11 mouse cellular contexts compared by ENCODE assay signal in the genomic region with DNA sequence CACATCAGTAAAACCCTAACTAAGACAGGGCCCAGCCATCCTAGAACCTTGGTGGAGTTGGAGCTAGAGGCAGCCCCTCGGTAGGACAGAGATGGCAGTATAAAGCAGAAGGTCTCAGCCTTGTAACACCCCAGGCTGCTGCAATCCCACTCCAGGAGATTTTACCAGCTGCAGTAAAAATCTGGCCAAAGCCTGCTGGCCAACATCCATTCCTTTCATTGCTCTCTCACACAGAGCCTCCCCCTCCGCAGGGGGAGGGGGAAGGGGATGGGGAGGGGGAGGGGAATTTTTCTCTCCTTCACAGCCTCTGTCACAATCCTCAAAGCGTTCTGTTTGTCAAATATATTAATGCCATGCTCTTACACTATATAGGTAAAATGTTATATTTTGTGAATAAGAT. TPM values are rescaled to one million over a fixed set of nuclear protein-coding genes. Genes with fewer than 3 reads are reported as not detected.
DNase-seq lines count a peak whose midpoint lies in the region; ATAC-seq and TF ChIP-seq lines count a peak whose summit lies in the region.
"Had no signal": no experiment of that assay in that cellular context is flagged by ENCODE, and none has a peak within 500 bp of the region (broad histone marks: within the 10 kb centered on the region; RNA-seq: fewer than 3 reads in every experiment).

No protein-coding gene starts in this region.

- H3K4me1 ChIP-seq in midbrain, embryonic 15.5 days, result peaks cover 6% of the 10 kb centered on the region

- H3K27ac ChIP-seq in gastrocnemius, adult 2 months, result no peak overlapping the region
- no peak overlapping the region for H3K27ac ChIP-seq in midbrain, embryonic 15.5 days

- peak; percentile 26 for DNase-seq in left cerebral cortex, adult 11 months (ENCODE audit: low spot score)
- no peak for DNase-seq in left cerebral cortex, postnatal 25 days (ENCODE audit: low spot score in 2 of 2)
- DNase-seq in gastrocnemius, adult 2 months, result peak; percentile 48
- DNase-seq in heart, postnatal 36 days, result peak; percentile 16 to 34
- no peak for DNase-seq in adrenal gland, postnatal 36 days
- no peak for DNase-seq in thymus, postnatal 14 days
- DNase-seq: retina, postnatal 1 day; thymus, postnatal 36 days had no signal

- intact Hi-C loops in left cerebral cortex, postnatal 25 days (cut with DNase I), result no loop called here
- intact Hi-C loops in gastrocnemius, adult 2 months (cut with DNase I), result no loop called here
- intact Hi-C loops in heart, postnatal 36 days (cut with DNase I), result no loop called here

- H3K4me2 ChIP-seq in midbrain, embryonic 15.5 days, result no peak overlapping the region

- H3K9me3 ChIP-seq in midbrain, embryonic 15.5 days, result no peaks in the 10 kb centered on the region
- H3K9me3 ChIP-seq: G1E had no signal

- no peak overlapping the region for H3K9ac ChIP-seq in midbrain, embryonic 15.5 days

- no peak overlapping the region for H3K4me3 ChIP-seq in gastrocnemius, adult 2 months
- H3K4me3 ChIP-seq in midbrain, embryonic 15.5 days, result no peak overlapping the region

- ATAC-seq in midbrain, embryonic 15.5 days (replicated peaks), result peak; percentile 48; the same call in 1 of the 2 replicates

- no peaks in the 10 kb centered on the region for H3K27me3 ChIP-seq in midbrain, embryonic 15.5 days (replicated peaks)

- peaks cover 10% of the 10 kb centered on the region for H3K36me3 ChIP-seq in midbrain, embryonic 15.5 days (replicated peaks)

- TF ChIP-seq CTCF in gastrocnemius, adult 2 months (IDR thresholded peaks at IDR 0.05), result no peak

- WGBS in midbrain, embryonic 15.5 days, result 18% methylated on average over 3 of the region's 3 CpGs

RNA-seq across cellular contexts. Expression of gene Plrg1, which starts 21.2 kb away (rescaled TPM):
- 10 to 100 TPM; 38.6 to 41.9 TPM for total RNA-seq in left cerebral cortex, postnatal 25 days (2021)
- total RNA-seq in gastrocnemius, adult 2 months (2021), result 10 to 100 TPM; 22.8 to 23.0 TPM
- 10 to 100 TPM; 27.7 to 28.4 TPM for total RNA-seq in heart, postnatal 36 days (2021)
- polyA plus RNA-seq in midbrain, embryonic 15.5 days (2015; fragmentation: Nextera tagmentation; extraction: Ambion mirVana), result 104 and 108 TPM in 2 replicates
- total RNA-seq in adrenal gland, postnatal 36 days (2021), result 10 to 100 TPM; 47.4 to 51.3 TPM

RNA-seq across cellular contexts. Expression of gene Fgb, which starts 26.9 kb away (rescaled TPM):
- not detected for total RNA-seq in left cerebral cortex, postnatal 25 days (2021)
- not detected for total RNA-seq in gastrocnemius, adult 2 months (2021)
- total RNA-seq in heart, postnatal 36 days (2021), result not detected
- 0.51 TPM in 1 of 2 replicates, not detected in the other for polyA plus RNA-seq in midbrain, embryonic 15.5 days (2015; fragmentation: Nextera tagmentation; extraction: Ambion mirVana)
- 1 to 10 TPM in 1 of 2 experiments, not detected in 1; 1.1 TPM for total RNA-seq in adrenal gland, postnatal 36 days (2021)
- total RNA-seq: megakaryocyte progenitor cell, adult 5-6 weeks had no signal
- polyA plus RNA-seq: G1E had no signal

RNA-seq across cellular contexts. Expression of gene Fga, which starts 50.7 kb away (rescaled TPM):
- total RNA-seq in left cerebral cortex, postnatal 25 days (2021), result not detected
- total RNA-seq in gastrocnemius, adult 2 months (2021), result not detected
- not detected for total RNA-seq in heart, postnatal 36 days (2021)
- 1.3 TPM in 1 of 2 replicates, not detected in the other for polyA plus RNA-seq in midbrain, embryonic 15.5 days (2015; fragmentation: Nextera tagmentation; extraction: Ambion mirVana)
- 1 to 10 TPM in 1 of 2 experiments, not detected in 1; 3.8 TPM for total RNA-seq in adrenal gland, postnatal 36 days (2021)
- total RNA-seq: megakaryocyte progenitor cell, adult 5-6 weeks had no signal
- polyA plus RNA-seq: G1E had no signal

RNA-seq across cellular contexts. Expression of gene Dchs2, which starts 51.2 kb away (rescaled TPM):
- 1 to 10 TPM; 2.2 to 4.7 TPM for total RNA-seq in left cerebral cortex, postnatal 25 days (2021)
- total RNA-seq in gastrocnemius, adult 2 months (2021), result 1 to 10 TPM in 1 of 2 experiments, under 1 TPM in 1; 0.51 to 1.6 TPM
- under 1 TPM; 0.54 to 0.75 TPM for total RNA-seq in heart, postnatal 36 days (2021)
- polyA plus RNA-seq in midbrain, embryonic 15.5 days (2015; fragmentation: Nextera tagmentation; extraction: Ambion mirVana), result 0.83 and 0.92 TPM in 2 replicates
- total RNA-seq in adrenal gland, postnatal 36 days (2021), result under 1 TPM; 0.46 to 0.73 TPM
- total RNA-seq: megakaryocyte progenitor cell, adult 5-6 weeks had no signal
- polyA plus RNA-seq: G1E had no signal

Comparison
In these comparisons a context has a peak if more than half of its experiments do, and no peak if none do; other contexts are left out.
1. DNase-seq: peak in left cerebral cortex, adult 11 months (single experiment), gastrocnemius, adult 2 months (single experiment) and heart, postnatal 36 days (2 of 2); none in left cerebral cortex, postnatal 25 days (0 of 2), adrenal gland, postnatal 36 days (0 of 2) and thymus, postnatal 14 days (single experiment).